ENCODE assay signal across 8 mouse cellular contexts in the genomic region with DNA sequence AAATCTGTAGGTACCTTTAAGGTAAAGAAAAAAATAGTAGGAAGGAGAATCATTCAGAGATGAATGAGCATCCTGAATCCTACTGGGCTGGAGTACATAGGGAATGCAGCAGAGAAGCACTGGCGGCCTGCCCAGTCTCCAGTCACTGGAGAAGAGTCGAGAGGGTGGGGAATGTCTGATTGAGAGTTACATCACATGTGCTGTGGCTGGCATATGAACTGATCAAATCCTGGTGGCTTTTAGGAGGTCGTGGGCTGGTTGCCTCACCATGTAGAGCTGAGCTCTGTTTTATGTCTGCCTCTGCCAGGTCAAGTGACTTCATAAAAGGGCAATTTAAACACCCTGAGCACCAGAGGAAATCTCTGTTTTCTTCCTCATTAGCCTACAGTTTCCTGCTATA.
DNase-seq lines count a peak whose midpoint lies in the region; ATAC-seq and TF ChIP-seq lines count a peak whose summit lies in the region.

No protein-coding gene starts in this region.

- H3K27me3 ChIP-seq in midbrain, embryonic 15.5 days (replicated peaks), result no peaks in the 10 kb centered on the region

- H3K36me3 ChIP-seq in midbrain, embryonic 15.5 days (replicated peaks), result no peaks in the 10 kb centered on the region

- H3K27ac ChIP-seq in left cerebral cortex, adult 2 months, result no peak overlapping the region
- H3K27ac ChIP-seq in midbrain, embryonic 15.5 days, result no peak overlapping the region

- H3K4me2 ChIP-seq in midbrain, embryonic 15.5 days, result no peak overlapping the region

- H3K4me1 ChIP-seq in midbrain, embryonic 15.5 days, result no peaks in the 10 kb centered on the region

- H3K4me3 ChIP-seq in left cerebral cortex, adult 2 months, result no peak overlapping the region
- H3K4me3 ChIP-seq in midbrain, embryonic 15.5 days, result no peak overlapping the region

- intact Hi-C loops in left cerebral cortex, postnatal 14 days (cut with DNase I), result no loop called here
- intact Hi-C loops in left cerebral cortex, adult 2 months (cut with DNase I), result no loop called here

- H3K9ac ChIP-seq in midbrain, embryonic 15.5 days, result no peak overlapping the region

- WGBS in midbrain, embryonic 15.5 days, result 58% methylated on average over 3 of the region's 3 CpGs

- no peak for TF ChIP-seq CTCF in left cerebral cortex, adult 2 months (IDR thresholded peaks at IDR 0.05)

- DNase-seq in cerebellum, postnatal 25 days, result peak; percentile 39 to 72
- no peak for DNase-seq in cerebellum, adult 8-10 months
- DNase-seq in left cerebral cortex, postnatal 14 days (ENCODE audit: low spot score in 2 of 2), result peak; percentile 31 to 49
- no peak for DNase-seq in left cerebral cortex, adult 2 months (ENCODE audit: extremely low spot score in 1 of 2, low spot score in 2 of 2)
- DNase-seq in adrenal gland, postnatal 36 days, result peak; percentile 78 to 85
- DNase-seq in heart, postnatal 4 days, result peak; percentile 73
- DNase-seq in right cerebral cortex, postnatal 36 days (ENCODE audit: low spot score in 2 of 2), result peak; percentile 8

- ATAC-seq in midbrain, embryonic 15.5 days (replicated peaks), result no peak

- H3K9me3 ChIP-seq in midbrain, embryonic 15.5 days, result no peaks in the 10 kb centered on the region

Comparison
In these comparisons a context has a peak if more than half of its experiments do, and no peak if none do; other contexts are left out.
1. DNase-seq: peak in cerebellum, postnatal 25 days (2 of 2), left cerebral cortex, postnatal 14 days (2 of 2), adrenal gland, postnatal 36 days (2 of 2), heart, postnatal 4 days (single experiment) and right cerebral cortex, postnatal 36 days (2 of 2); none in cerebellum, adult 8-10 months (single experiment) and left cerebral cortex, adult 2 months (0 of 2).